Mouse (Mus musculus) brown adipose tissue, adult 24 weeks (tissue): ENCODE data around the gene Mtnr1a. TPM values are rescaled to one million over a fixed set of nuclear protein-coding genes. Genes with fewer than 3 reads are reported as not detected.

Experiments
- polyA plus RNA-seq: library from polyadenylated mRNA; stranded (reverse); fragments of >200 nt; gene quantifications from 2 replicates; pipeline ENCODE4 v1.2.4, GENCODE M21; 2012; ENCODE audit not compliant: missing spikeins, insufficient read depth, insufficient read length

Gene Mtnr1a
- polyA plus RNA-seq, 1 experiment: not detected

Other genes with a start within 250 kb of the Mtnr1a start
- 6.1 and 9.8 TPM in 2 replicates for gene Fat1, start 133.7 kb upstream of the Mtnr1a start, polyA plus RNA-seq
- not detected in 2 replicates for gene F11, start 192.9 kb downstream of the Mtnr1a start, polyA plus RNA-seq
- 0.38 and 0.40 TPM in 2 replicates for gene Klkb1, start 225.7 kb downstream of the Mtnr1a start, polyA plus RNA-seq
- not detected in 2 replicates for gene Gm45753, start 239.3 kb downstream of the Mtnr1a start, polyA plus RNA-seq